Mouse (Mus musculus): ENCODE data around the gene Uncx. TPM values are rescaled to one million over a fixed set of nuclear protein-coding genes. Genes with fewer than 3 reads are reported as not detected.

The Uncx gene
- polyA plus RNA-seq, 1 experiment from 2014 or later = not detected

DNA sequence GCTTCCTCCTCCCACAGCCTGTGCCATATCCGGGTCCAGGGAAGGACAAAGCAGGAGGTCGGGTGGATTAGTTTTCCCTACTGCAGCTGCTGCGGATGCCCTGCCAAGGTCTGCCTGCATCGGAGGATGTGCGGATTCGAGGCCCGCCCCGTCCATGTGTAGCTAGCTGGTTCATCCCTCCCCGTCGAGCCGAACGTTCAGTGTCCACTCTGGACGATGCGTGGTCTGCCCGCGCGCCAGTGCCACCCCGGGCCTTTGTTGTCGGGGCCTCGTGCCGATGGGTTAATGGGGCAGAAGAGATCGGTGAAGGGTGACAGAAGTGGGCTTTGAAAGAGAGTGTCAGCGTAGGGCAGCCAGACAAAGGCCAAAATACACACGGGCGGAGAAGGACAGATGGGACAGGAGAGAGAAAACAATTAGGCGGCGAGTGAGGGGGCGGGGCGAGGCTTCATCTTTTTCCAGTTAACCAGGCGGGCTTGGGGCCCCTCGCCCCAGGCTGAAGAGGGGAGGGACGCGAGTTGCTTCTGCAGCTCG, 7.8 kb upstream of the Uncx start:
- Histone ChIP-seq H3K27ac (no peak overlapping the region), H3K79me2 (ENCODE audit: inconsistent target) (no peaks in the 10 kb centered on the region), H3K36me3 (ENCODE audit: inconsistent target) (no peaks in the 10 kb centered on the region), H3K4me3 (ENCODE audit: inconsistent target) (no peak overlapping the region)
- WGBS (ENCODE audit: missing documents) = 8% methylated on average over 32 of the region's 34 CpGs

DNA sequence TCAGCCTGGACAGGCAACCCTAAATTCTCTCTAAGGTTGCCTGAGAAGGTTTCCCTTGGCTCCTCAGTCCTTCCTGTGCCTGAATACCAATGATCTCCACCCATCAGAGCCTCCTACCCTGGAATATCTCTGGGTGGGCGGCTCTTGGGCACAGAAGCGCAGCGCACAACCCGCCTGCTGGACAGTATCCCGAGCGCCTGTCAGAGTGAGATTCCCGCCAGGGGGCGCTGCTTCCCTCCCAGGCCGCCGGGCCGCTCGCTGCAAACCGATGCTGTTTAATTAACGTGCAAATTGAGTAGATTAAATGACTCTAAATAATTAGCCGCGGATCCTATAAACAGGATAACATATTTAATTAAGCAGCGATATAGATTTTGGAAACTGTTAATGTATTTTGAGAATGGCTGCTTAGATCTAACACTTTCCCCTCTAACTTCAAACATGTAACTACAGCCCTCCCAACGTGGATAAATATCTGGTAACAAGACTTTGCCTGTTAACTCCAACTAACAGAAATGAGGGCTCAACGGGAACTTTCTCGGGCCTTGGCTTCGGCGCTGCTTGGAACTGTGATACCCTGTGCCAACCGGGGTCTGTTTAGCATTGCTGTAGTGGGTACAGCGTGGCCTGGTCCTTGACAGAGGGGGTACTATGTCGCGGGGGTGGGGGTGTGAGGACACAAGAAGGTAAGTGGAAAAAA, 6.9 kb upstream of the Uncx start:
- no peaks in the 10 kb centered on the region for H3K79me2 ChIP-seq (ENCODE audit: inconsistent target)
- H3K4me3 ChIP-seq (ENCODE audit: inconsistent target) = no peak overlapping the region
- H3K27ac ChIP-seq = no peak overlapping the region
- 6% methylated on average over 26 of the region's 26 CpGs for WGBS (ENCODE audit: missing documents)
- no peaks in the 10 kb centered on the region for H3K36me3 ChIP-seq (ENCODE audit: inconsistent target)

DNA sequence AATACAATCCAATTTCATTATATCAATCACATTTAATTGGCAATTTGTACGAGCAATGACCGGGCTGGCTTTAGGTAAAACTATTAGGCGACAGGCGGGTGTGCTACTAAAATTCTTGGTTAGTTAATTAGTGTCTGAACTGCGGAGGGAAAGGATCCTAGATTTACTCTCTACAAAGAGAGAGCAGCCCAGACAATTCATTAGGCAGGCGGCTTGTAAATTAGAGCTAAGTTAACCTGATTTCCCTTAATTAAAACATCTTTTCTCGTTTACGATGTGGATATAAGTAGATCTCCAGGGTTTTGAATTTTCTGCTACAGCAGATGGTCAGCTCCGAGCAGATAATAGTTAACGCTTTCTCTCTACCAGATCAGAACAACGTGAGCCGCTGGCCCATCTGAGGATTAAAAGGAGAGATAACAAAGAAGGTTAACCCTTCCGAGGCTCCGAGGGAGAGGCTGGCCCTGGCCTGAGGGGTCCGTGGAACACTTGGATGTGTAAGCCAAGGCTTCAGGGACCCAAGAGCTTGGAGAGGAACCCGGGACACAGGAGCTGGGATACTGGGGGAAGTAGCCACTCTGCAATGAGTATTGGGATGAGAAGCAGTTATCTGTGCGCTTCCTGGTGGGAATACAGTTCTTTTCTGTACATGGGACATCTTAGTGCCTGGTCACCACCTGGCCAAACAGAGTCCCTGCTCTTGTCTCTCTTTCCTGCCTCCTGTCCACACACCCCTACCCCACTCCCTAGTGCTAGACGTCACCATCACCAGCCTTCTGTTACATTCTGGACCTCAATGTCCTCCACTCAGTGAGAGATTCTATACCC, 6.2 kb upstream of the Uncx start:
- Histone ChIP-seq H3K27ac (no peak overlapping the region), H3K4me3 (ENCODE audit: inconsistent target) (no peak overlapping the region), H3K36me3 (ENCODE audit: inconsistent target) (no peaks in the 10 kb centered on the region), H3K79me2 (ENCODE audit: inconsistent target) (no peaks in the 10 kb centered on the region)
- 31% methylated on average over 18 of the region's 18 CpGs for WGBS (ENCODE audit: missing documents)

DNA sequence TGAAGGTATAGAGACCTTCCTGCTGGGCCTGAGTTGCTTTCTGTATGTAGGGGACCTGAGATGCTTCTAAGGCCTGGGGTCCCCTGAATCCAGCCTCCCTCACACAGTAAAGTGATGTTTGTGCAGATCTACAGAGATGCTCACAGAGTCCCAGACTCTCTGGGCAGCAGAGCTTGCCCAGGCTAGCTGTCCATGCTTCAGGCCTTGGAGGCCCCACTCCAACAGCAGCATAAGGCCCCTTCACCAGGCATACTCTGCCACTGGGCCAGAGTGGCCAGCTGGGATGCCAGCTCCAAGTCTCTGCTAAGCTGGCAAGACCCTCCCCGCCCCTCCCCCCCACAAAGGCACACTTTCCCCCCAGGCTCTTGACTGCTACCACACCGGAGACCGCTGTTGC, 5.6 kb upstream of the Uncx start:
- Histone ChIP-seq H3K36me3 (ENCODE audit: inconsistent target) (no peaks in the 10 kb centered on the region), H3K27ac (no peak overlapping the region), H3K79me2 (ENCODE audit: inconsistent target) (no peaks in the 10 kb centered on the region), H3K4me3 (ENCODE audit: inconsistent target) (no peak overlapping the region)
- WGBS (ENCODE audit: missing documents) = 24% methylated on average over 3 of the region's 3 CpGs

DNA sequence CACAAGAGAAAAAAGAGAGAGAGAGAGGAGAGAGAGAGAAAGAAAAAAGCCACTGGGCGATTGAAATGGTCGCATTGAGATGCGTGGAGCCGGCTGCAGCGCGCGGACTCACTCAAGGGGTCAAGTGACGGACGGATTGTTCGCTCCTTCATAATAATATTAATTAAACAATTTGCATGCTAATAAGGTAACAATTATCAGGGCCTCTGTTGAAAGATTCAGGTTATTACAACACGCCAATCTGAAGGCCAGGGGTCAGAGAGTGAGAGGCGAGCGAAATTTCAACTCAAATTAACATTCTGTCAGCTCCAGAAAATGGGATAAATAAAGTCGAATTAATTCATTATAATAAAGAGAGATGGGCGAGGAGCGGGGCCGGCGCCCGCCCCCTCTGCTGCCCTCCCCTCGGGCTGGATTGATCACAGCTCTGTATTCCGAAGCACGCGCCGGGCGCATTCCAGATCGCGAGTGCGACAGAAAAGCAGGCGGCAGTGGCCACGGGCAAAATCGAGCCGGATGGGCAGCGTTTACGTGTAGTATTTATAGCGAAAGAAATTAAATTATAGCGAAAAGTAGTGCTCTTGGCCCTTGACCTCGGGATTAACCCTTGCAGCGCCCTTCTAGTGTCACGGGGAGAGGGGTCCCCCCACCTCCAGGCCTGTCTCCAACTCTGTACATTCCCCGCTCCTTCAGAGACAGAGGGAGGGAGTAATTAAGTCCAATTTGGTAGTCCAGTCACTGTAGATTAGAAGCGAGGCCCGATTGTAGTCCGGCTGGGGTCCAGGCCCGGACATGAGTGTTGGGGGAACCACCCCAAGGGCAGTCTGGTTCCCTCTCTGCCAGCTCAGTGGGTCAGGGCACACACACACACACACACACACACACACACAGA, 1.9 kb upstream of the Uncx start:
- no peak overlapping the region for H3K27ac ChIP-seq
- no peaks in the 10 kb centered on the region for H3K36me3 ChIP-seq (ENCODE audit: inconsistent target)
- H3K4me3 ChIP-seq (ENCODE audit: inconsistent target) = no peak overlapping the region
- WGBS (ENCODE audit: missing documents) = 12% methylated on average over 40 of the region's 44 CpGs
- no peaks in the 10 kb centered on the region for H3K79me2 ChIP-seq (ENCODE audit: inconsistent target)

DNA sequence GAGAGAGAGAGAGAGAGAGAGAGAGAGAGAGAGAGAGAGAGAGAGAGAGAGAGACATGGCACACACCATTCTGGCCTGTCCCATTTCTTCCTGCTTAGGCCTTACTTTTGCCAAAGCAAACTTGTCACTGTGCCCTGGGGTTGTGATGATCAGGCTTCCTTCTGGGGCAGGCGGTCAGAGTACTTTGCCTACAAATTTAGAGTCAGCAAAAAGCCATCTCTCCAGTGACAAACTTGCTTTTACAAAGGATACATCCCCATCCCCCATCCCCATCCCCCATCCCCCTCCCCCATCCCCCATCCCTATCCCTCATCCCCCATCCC, 1.3 kb upstream of the Uncx start:
- WGBS (ENCODE audit: missing documents) = 0% methylated on average over 1 of the region's 1 CpGs
- Histone ChIP-seq H3K27ac (no peak overlapping the region), H3K79me2 (ENCODE audit: inconsistent target) (no peaks in the 10 kb centered on the region), H3K36me3 (ENCODE audit: inconsistent target) (no peaks in the 10 kb centered on the region), H3K4me3 (ENCODE audit: inconsistent target) (no peak overlapping the region)

DNA sequence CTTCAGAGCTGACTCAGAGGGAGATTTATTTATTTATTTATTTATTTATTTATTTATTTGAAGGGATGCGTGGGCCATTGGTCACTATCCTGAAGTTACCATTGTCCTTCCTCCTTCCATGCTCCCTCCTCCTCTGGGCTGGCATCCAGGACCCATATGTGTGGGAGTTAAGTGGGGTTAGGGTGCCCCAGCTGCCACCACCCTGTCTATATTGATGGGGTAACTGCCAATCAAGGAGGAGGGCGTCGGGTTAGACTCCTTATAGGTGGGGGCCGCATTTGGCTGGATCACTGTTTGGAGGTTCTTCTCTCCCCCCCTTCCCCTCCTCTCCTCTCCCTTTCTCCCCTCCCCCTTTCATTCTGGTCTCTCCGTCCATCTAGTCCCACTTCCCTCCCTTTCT, 738 bp upstream of the Uncx start:
- 7% methylated on average over 3 of the region's 5 CpGs for WGBS (ENCODE audit: missing documents)
- Histone ChIP-seq H3K4me3 (ENCODE audit: inconsistent target) (no peak overlapping the region), H3K36me3 (ENCODE audit: inconsistent target) (no peaks in the 10 kb centered on the region), H3K27ac (no peak overlapping the region), H3K79me2 (ENCODE audit: inconsistent target) (no peaks in the 10 kb centered on the region)

DNA sequence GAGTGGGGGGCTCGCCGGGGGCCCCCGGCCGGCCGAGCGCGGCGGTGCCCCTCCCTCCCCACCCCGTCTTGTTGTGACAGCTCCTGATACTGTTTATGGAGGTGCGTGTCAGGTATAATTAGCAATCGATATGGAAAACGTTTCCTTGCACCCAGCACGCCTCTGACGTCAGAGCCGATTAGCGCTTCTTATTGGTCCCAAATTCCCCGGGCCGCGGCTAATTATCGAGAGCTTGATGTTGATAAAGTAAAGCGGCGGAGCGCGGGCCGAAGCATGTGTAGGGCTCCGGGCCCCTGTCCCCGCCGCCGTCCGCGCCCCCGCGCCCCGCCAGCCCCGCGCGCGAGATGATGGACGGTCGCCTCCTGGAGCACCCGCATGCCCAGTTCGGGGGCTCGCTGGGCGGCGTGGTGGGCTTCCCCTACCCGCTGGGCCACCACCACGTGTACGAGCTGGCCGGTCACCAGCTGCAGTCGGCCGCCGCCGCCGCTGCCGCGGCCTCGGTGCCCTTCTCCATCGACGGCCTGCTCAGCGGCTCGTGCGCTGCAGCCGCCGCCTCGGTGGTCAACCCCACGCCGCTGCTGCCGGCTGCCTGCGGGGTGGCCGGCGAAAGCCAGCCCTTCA, 466 bp downstream of the Uncx start:
- Histone ChIP-seq H3K4me3 (ENCODE audit: inconsistent target) (no peak overlapping the region), H3K27ac (no peak overlapping the region), H3K79me2 (ENCODE audit: inconsistent target) (no peaks in the 10 kb centered on the region), H3K36me3 (ENCODE audit: inconsistent target) (no peaks in the 10 kb centered on the region)
- WGBS (ENCODE audit: missing documents) = 4% methylated on average over 53 of the region's 71 CpGs

DNA sequence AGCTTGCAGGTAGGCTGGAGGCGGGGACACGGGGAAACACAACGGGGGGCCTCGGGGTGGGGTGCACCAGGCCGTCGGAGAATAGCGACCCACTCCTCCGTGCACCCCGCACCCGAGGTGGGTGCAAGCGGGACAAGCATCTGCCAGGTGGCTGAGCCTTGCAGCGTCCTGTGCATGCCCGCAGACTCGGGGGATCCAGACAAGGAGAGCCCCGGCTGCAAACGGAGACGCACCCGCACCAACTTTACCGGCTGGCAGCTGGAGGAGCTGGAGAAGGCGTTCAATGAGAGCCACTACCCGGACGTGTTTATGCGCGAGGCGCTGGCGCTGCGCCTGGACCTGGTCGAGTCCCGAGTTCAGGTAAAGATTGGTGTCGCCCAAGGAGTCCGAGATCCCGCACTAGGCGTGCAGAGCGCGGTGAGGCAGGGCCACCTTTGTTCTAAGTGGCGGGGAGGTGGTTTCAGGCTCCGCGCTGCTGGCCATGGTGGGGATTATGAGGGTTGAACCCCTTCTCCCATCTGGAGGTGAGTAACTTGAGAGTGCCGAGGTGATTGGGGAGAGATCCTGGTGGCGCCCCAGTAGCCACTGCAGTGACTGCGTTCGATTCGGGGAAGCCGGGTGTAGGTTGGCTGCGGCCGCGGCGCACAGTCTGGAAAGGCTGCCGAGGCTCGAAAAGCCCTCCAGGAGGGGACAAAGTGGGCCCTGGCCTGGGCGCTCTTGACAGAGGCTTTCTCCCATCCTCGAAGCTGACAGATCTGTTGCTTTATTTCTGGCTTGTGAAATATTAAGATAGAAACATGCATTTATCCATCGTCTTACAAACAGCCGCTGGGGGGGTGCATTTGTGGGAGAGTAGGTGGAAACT, 1.2 kb downstream of the Uncx start:
- no peaks in the 10 kb centered on the region for H3K79me2 ChIP-seq (ENCODE audit: inconsistent target)
- H3K4me3 ChIP-seq (ENCODE audit: inconsistent target) = no peak overlapping the region
- WGBS (ENCODE audit: missing documents) = 4% methylated on average over 54 of the region's 54 CpGs
- no peak overlapping the region for H3K27ac ChIP-seq
- H3K36me3 ChIP-seq (ENCODE audit: inconsistent target) = no peaks in the 10 kb centered on the region

DNA sequence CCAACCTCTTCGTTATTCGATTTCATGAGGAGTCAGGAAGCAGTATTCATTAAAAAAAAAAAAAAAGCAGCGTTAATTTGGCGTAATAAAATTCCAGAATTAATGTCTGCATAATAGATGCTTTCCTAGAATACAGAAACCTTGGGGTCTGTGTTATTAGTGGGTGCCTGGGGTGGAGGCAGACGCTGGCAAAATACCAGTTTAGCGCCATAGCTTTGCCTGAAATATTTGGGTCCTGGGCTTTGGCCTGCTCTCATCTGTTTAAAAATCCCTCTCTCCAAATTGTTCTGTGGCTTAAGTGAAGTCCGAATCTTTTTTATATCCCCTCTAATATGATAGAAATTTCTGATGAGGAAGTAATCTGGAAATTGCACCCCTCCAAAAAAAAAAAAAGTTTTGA, 1.9 kb downstream of the Uncx start:
- H3K36me3 ChIP-seq (ENCODE audit: inconsistent target) = no peaks in the 10 kb centered on the region
- no peak overlapping the region for H3K27ac ChIP-seq
- no peaks in the 10 kb centered on the region for H3K79me2 ChIP-seq (ENCODE audit: inconsistent target)
- H3K4me3 ChIP-seq (ENCODE audit: inconsistent target) = no peak overlapping the region
- WGBS (ENCODE audit: missing documents) = 13% methylated on average over 7 of the region's 7 CpGs

DNA sequence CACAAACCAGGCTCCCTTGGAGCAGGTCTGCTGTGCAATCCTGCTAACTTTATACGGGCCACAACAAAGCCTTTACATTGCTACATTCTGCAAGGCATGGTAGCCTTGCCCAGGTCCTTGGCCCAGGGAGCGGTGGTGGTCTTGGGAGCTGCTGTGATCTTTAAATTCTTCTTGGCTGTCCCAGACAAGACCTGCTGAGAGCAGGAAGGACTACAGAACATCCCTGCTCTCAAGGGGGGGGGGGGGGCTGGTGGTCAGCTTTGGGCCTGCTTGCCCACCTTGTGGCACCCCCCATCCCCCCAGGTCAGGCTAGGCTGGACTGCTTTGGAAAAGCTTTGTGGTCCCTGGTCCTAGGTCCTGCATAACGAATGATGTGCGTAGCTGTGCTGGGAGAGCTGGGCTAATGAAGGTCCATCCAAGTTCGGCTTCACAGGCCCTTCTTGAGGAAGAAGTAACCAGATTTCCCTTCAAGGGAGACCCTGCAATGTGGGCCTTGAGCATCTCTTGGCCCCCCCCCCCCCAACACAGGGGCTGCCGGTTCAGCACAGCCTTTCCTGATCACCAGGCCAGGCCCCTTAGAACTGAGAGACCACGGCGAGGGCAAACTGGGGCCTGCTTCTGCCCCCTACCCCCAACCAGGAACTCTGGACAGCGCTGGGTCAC, 2.5 kb downstream of the Uncx start:
- no peaks in the 10 kb centered on the region for H3K79me2 ChIP-seq (ENCODE audit: inconsistent target)
- H3K27ac ChIP-seq = no peak overlapping the region
- no peak overlapping the region for H3K4me3 ChIP-seq (ENCODE audit: inconsistent target)
- 9% methylated on average over 9 of the region's 9 CpGs for WGBS (ENCODE audit: missing documents)
- no peaks in the 10 kb centered on the region for H3K36me3 ChIP-seq (ENCODE audit: inconsistent target)

DNA sequence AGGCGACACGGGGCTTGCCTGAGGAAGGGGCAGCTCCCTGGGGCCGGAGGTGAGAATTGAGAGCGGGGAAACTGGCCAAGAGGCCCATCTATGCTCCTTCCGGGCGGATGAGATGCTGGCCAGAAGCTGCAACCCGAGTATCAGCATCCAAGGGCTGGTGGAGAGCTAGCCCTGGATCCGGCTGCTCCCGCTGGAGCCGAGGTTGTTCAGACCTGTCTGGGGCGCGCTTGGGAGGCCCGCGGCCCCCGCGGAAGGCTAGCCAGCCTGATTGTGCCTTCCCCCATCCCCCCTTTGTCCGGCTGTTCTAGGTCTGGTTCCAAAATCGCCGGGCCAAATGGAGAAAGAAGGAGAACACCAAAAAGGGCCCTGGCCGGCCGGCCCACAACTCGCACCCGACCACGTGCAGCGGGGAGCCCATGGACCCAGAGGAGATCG, 3.1 kb downstream of the Uncx start:
- H3K4me3 ChIP-seq (ENCODE audit: inconsistent target) = no peak overlapping the region
- WGBS (ENCODE audit: missing documents) = 3% methylated on average over 26 of the region's 26 CpGs
- no peaks in the 10 kb centered on the region for H3K79me2 ChIP-seq (ENCODE audit: inconsistent target)
- no peak overlapping the region for H3K27ac ChIP-seq
- H3K36me3 ChIP-seq (ENCODE audit: inconsistent target) = no peaks in the 10 kb centered on the region

DNA sequence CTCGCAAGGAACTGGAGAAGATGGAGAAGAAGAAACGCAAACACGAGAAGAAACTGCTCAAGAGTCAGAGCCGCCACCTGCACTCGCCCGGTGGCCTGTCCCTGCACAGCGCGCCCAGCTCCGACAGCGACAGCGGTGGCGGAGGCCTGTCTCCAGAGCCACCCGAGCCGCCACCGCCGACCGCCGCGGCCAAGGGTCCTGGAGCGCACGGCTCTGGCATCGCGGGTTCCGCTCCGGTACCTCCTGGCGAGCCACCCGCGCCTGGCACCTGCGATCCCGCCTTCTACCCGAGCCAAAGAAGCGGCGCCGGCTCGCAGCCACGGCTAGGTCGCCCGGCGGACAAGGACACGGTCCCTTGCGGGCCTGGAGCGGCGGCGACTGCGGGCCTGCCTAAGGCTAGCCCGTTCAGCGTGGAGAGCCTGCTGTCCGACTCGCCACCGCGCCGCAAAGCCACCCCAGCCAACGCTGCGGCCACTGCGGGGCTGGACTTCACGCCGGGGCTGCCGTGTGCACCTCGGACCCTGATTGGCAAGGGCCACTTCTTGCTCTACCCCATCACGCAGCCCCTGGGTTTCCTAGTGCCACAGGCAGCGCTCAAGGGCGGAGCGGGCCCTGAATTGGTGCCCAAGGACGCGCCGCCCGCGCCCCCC, 3.6 kb downstream of the Uncx start:
- H3K27ac ChIP-seq = no peak overlapping the region
- H3K79me2 ChIP-seq (ENCODE audit: inconsistent target) = no peaks in the 10 kb centered on the region
- WGBS (ENCODE audit: missing documents) = 3% methylated on average over 64 of the region's 68 CpGs
- no peaks in the 10 kb centered on the region for H3K36me3 ChIP-seq (ENCODE audit: inconsistent target)
- no peak overlapping the region for H3K4me3 ChIP-seq (ENCODE audit: inconsistent target)

All from macrophage (primary cell).